Mouse (Mus musculus): ENCODE data around the gene Tanc2.

The Tanc2 gene

GRCm38 (mm10) chr11:105908926-105909325, 319.1 kb downstream of the Tanc2 start:
- in situ Hi-C loops (cut with MboI; ENCODE audit: low pct_unique_long_range_greater_than_20kb in 1 of 2, low sequenced_read_pairs in 2 of 2, unreplicated experiment in 1 of 2): no loop called here

- in situ Hi-C loops (cut with MboI; ENCODE audit: low pct_unique_long_range_greater_than_20kb in 1 of 2, low sequenced_read_pairs in 2 of 2, unreplicated experiment in 1 of 2): loop anchor here in 1 of 2 experiments (10.0 kb wide), 1 partner anchor 565 kb away; no protein-coding TSS in a partner anchor
These were observed 319.8 kb downstream of the Tanc2 start for GRCm38 (mm10) chr11:105909617-105910016.

- in situ Hi-C loops (cut with MboI; ENCODE audit: low pct_unique_long_range_greater_than_20kb in 1 of 2, low sequenced_read_pairs in 2 of 2, unreplicated experiment in 1 of 2): loop anchor here in 1 of 2 experiments (10.0 kb wide), 1 partner anchor 566 kb away; no protein-coding TSS in a partner anchor
These were observed 321.4 kb downstream of the Tanc2 start for GRCm38 (mm10) chr11:105911149-105911548.

GRCm38 (mm10) chr11:105911592-105912375, 322.0 kb downstream of the Tanc2 start:
- in situ Hi-C loops (cut with MboI; ENCODE audit: low pct_unique_long_range_greater_than_20kb in 1 of 2, low sequenced_read_pairs in 2 of 2, unreplicated experiment in 1 of 2): loop anchor here in 1 of 2 experiments (10.0 kb wide), 1 partner anchor 567 kb away; no protein-coding TSS in a partner anchor

GRCm38 (mm10) chr11:105913580-105913979, 323.8 kb downstream of the Tanc2 start:
- in situ Hi-C loops (cut with MboI; ENCODE audit: low pct_unique_long_range_greater_than_20kb in 1 of 2, low sequenced_read_pairs in 2 of 2, unreplicated experiment in 1 of 2): loop anchor here in 1 of 2 experiments (10.0 kb wide), 1 partner anchor 569 kb away; no protein-coding TSS in a partner anchor

- in situ Hi-C loops (cut with MboI; ENCODE audit: low pct_unique_long_range_greater_than_20kb in 1 of 2, low sequenced_read_pairs in 2 of 2, unreplicated experiment in 1 of 2): no loop called here
These were observed 330.5 kb downstream of the Tanc2 start for GRCm38 (mm10) chr11:105920098-105920785.

- in situ Hi-C loops (cut with MboI; ENCODE audit: low pct_unique_long_range_greater_than_20kb in 1 of 2, low sequenced_read_pairs in 2 of 2, unreplicated experiment in 1 of 2): no loop called here
These were observed 331.1 kb downstream of the Tanc2 start for GRCm38 (mm10) chr11:105920836-105921235.

GRCm38 (mm10) chr11:105921275-105921674, 331.5 kb downstream of the Tanc2 start:
- in situ Hi-C loops (cut with MboI; ENCODE audit: low pct_unique_long_range_greater_than_20kb in 1 of 2, low sequenced_read_pairs in 2 of 2, unreplicated experiment in 1 of 2): no loop called here

- in situ Hi-C loops (cut with MboI; ENCODE audit: low pct_unique_long_range_greater_than_20kb in 1 of 2, low sequenced_read_pairs in 2 of 2, unreplicated experiment in 1 of 2): no loop called here
These were observed 333.2 kb downstream of the Tanc2 start for GRCm38 (mm10) chr11:105922769-105923663.

- in situ Hi-C loops (cut with MboI; ENCODE audit: low pct_unique_long_range_greater_than_20kb in 1 of 2, low sequenced_read_pairs in 2 of 2, unreplicated experiment in 1 of 2): no loop called here
These were observed 337.6 kb downstream of the Tanc2 start for GRCm38 (mm10) chr11:105927065-105928030.

- in situ Hi-C loops (cut with MboI; ENCODE audit: low pct_unique_long_range_greater_than_20kb in 1 of 2, low sequenced_read_pairs in 2 of 2, unreplicated experiment in 1 of 2): no loop called here
These were observed 338.4 kb downstream of the Tanc2 start for GRCm38 (mm10) chr11:105928171-105928570.

- in situ Hi-C loops (cut with MboI; ENCODE audit: low pct_unique_long_range_greater_than_20kb in 1 of 2, low sequenced_read_pairs in 2 of 2, unreplicated experiment in 1 of 2): no loop called here
These were observed 341.6 kb downstream of the Tanc2 start for GRCm38 (mm10) chr11:105931380-105931779.

GRCm38 (mm10) chr11:105933746-105934145, 344.0 kb downstream of the Tanc2 start:
- in situ Hi-C loops (cut with MboI; ENCODE audit: low pct_unique_long_range_greater_than_20kb in 1 of 2, low sequenced_read_pairs in 2 of 2, unreplicated experiment in 1 of 2): no loop called here

- in situ Hi-C loops (cut with MboI; ENCODE audit: low pct_unique_long_range_greater_than_20kb in 1 of 2, low sequenced_read_pairs in 2 of 2, unreplicated experiment in 1 of 2): no loop called here
These were observed 344.5 kb downstream of the Tanc2 start for GRCm38 (mm10) chr11:105934303-105934711.

GRCm38 (mm10) chr11:105934816-105935215, 345.0 kb downstream of the Tanc2 start:
- in situ Hi-C loops (cut with MboI; ENCODE audit: low pct_unique_long_range_greater_than_20kb in 1 of 2, low sequenced_read_pairs in 2 of 2, unreplicated experiment in 1 of 2): no loop called here

- in situ Hi-C loops (cut with MboI; ENCODE audit: low pct_unique_long_range_greater_than_20kb in 1 of 2, low sequenced_read_pairs in 2 of 2, unreplicated experiment in 1 of 2): no loop called here
These were observed 345.7 kb downstream of the Tanc2 start for GRCm38 (mm10) chr11:105935496-105935895.

- in situ Hi-C loops (cut with MboI; ENCODE audit: low pct_unique_long_range_greater_than_20kb in 1 of 2, low sequenced_read_pairs in 2 of 2, unreplicated experiment in 1 of 2): no loop called here
These were observed 346.4 kb downstream of the Tanc2 start for GRCm38 (mm10) chr11:105936200-105936599.

Measured in mouse embryonic stem cell (cell line).